In the genomic region with DNA sequence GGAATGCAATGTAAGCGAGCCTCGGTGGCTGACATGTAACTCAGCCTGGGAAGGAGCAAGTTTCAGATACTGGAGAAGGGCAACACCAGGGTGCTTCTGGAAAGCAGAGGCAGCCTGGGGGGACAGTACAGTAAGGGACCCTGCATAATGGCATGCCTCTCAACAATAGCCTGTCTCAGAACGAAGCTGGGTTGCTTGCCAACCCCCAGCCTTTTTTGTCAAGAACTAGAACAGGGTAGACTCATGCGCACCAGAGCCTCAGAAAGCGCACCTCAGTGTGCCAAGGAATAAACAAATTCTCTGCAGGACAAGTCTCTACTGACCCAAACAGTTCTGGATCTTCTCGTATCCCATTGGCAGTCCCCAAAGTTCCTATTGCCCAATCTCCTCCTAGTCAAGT, we compare ENCODE assay signal across 20 mouse cellular contexts. TPM values are rescaled to one million over a fixed set of nuclear protein-coding genes. Genes with fewer than 3 reads are reported as not detected.
DNase-seq lines count a peak whose midpoint lies in the region; ATAC-seq and TF ChIP-seq lines count a peak whose summit lies in the region.
"Had no signal": no experiment of that assay in that cellular context is flagged by ENCODE, and none has a peak within 500 bp of the region (broad histone marks: within the 10 kb centered on the region; RNA-seq: fewer than 3 reads in every experiment).

No protein-coding gene starts in this region.

- WGBS in cerebellum, adult 2 months = 66% methylated on average over 6 of the region's 6 CpGs
- WGBS in heart, adult 2 months = 74% methylated on average over 6 of the region's 6 CpGs
- WGBS in heart, embryonic 11.5 days (ENCODE audit: insufficient replicate concordance) = 75% methylated on average over 6 of the region's 6 CpGs
- WGBS in lung, embryonic 15.5 days = 68% methylated on average over 6 of the region's 6 CpGs
- 70% methylated on average over 6 of the region's 6 CpGs for WGBS in neural tube, embryonic 15.5 days

- TF ChIP-seq POLR2A in cerebellum, adult 2 months (IDR thresholded peaks at IDR 0.05; ENCODE audit: borderline replicate concordance, insufficient read depth, low read length) = no peak
- TF ChIP-seq POLR2A in heart, adult 2 months (IDR thresholded peaks at IDR 0.05; ENCODE audit: insufficient read depth, low read depth, low read length) = no peak

- H3K79me2 ChIP-seq in heart, adult 2 months (replicated peaks; ENCODE audit: control insufficient read depth, insufficient read depth, low read length) = no peaks in the 10 kb centered on the region

- no peak overlapping the region for H3K9ac ChIP-seq in heart, adult 2 months (ENCODE audit: low read depth, low read length)
- no peak overlapping the region for H3K9ac ChIP-seq in heart, embryonic 11.5 days (ENCODE audit: low read depth, low read length)
- H3K9ac ChIP-seq in lung, embryonic 15.5 days = no peak overlapping the region
- H3K9ac ChIP-seq in neural tube, embryonic 15.5 days (replicated peaks) = no peak overlapping the region
- H3K9ac ChIP-seq: limb, embryonic 15.5 days had no signal

- H3K27me3 ChIP-seq in cerebellum, adult 2 months (ENCODE audit: control insufficient read depth, insufficient read depth, low read length) = no peaks in the 10 kb centered on the region
- no peaks in the 10 kb centered on the region for H3K27me3 ChIP-seq in heart, adult 2 months (ENCODE audit: control insufficient read depth, insufficient read depth, low read length)
- no peaks in the 10 kb centered on the region for H3K27me3 ChIP-seq in heart, embryonic 11.5 days (ENCODE audit: control insufficient read depth, insufficient read depth, low read length)
- H3K27me3 ChIP-seq in lung, embryonic 15.5 days = no peaks in the 10 kb centered on the region
- 0 out of 2 replicates have a peak, but pooled peaks cover 2% of the 10 kb centered on the region for H3K27me3 ChIP-seq in neural tube, embryonic 15.5 days (replicated peaks)
- H3K27me3 ChIP-seq: limb, embryonic 15.5 days had no signal

- H3K36me3 ChIP-seq in heart, adult 2 months (ENCODE audit: control insufficient read depth, insufficient read depth, low read length) = no peaks in the 10 kb centered on the region
- H3K36me3 ChIP-seq in heart, embryonic 11.5 days (ENCODE audit: control insufficient read depth, insufficient read depth, low read length) = no peaks in the 10 kb centered on the region
- H3K36me3 ChIP-seq in lung, embryonic 15.5 days = no peaks in the 10 kb centered on the region
- no peaks in the 10 kb centered on the region for H3K36me3 ChIP-seq in neural tube, embryonic 15.5 days
- H3K36me3 ChIP-seq: G1E; limb, embryonic 15.5 days had no signal

- intact Hi-C loops in heart, adult 2 months (cut with DNase I) = no loop called here

- H3K4me3 ChIP-seq in cerebellum, adult 2 months (replicated peaks; ENCODE audit: insufficient read depth, low read depth, low read length) = no peak overlapping the region
- H3K4me3 ChIP-seq in heart, adult 2 months = no peak overlapping the region
- no peak overlapping the region for H3K4me3 ChIP-seq in heart, embryonic 11.5 days (ENCODE audit: low read depth, low read length)
- no peak overlapping the region for H3K4me3 ChIP-seq in lung, embryonic 15.5 days
- H3K4me3 ChIP-seq in neural tube, embryonic 15.5 days (replicated peaks) = no peak overlapping the region
- H3K4me3 ChIP-seq: limb, embryonic 15.5 days; myocyte had no signal

- H3K4me2 ChIP-seq in heart, embryonic 11.5 days = no peak overlapping the region
- H3K4me2 ChIP-seq in lung, embryonic 15.5 days = no peak overlapping the region
- no peak overlapping the region for H3K4me2 ChIP-seq in neural tube, embryonic 15.5 days
- H3K4me2 ChIP-seq: limb, embryonic 15.5 days; midbrain, embryonic 11.5 days had no signal

- TF ChIP-seq CTCF in cerebellum, adult 2 months (IDR thresholded peaks at IDR 0.05; ENCODE audit: borderline replicate concordance, insufficient read depth, low read depth, low read length) = no peak
- no peak for TF ChIP-seq CTCF in heart, adult 2 months (IDR thresholded peaks at IDR 0.05)

- H3K4me1 ChIP-seq in cerebellum, adult 2 months (ENCODE audit: control insufficient read depth, insufficient read depth, low read length) = peaks cover 31% of the 10 kb centered on the region
- H3K4me1 ChIP-seq in heart, adult 2 months (ENCODE audit: control insufficient read depth, insufficient read depth, low read length) = peaks cover 7% of the 10 kb centered on the region
- H3K4me1 ChIP-seq in heart, embryonic 11.5 days (ENCODE audit: control insufficient read depth, insufficient read depth, low read length) = no peaks in the 10 kb centered on the region; the same call in 1 of the 2 replicates
- peaks cover 20% of the 10 kb centered on the region for H3K4me1 ChIP-seq in lung, embryonic 15.5 days
- peaks cover 26% of the 10 kb centered on the region for H3K4me1 ChIP-seq in neural tube, embryonic 15.5 days

- ATAC-seq in cerebellum, adult (ENCODE audit: insufficient number of reproducible peaks, low FRiP score, low TSS enrichment) = no peak
- ATAC-seq in heart, embryonic 11.5 days (replicated peaks; ENCODE audit: insufficient number of reproducible peaks, low FRiP score, low TSS enrichment) = no peak
- ATAC-seq in lung, embryonic 15.5 days (ENCODE audit: borderline replicate concordance, extremely low read depth, low FRiP score, low TSS enrichment) = no peak
- no peak for ATAC-seq in neural tube, embryonic 15.5 days (ENCODE audit: low FRiP score)
- ATAC-seq: CD4-positive, CD25-positive, alpha-beta regulatory T cell, adult 4 months had no signal

- H3K27ac ChIP-seq in cerebellum, adult 2 months (ENCODE audit: insufficient read depth, low read length) = 0 out of 2 replicates have a peak overlapping the region, but pooled peaks have one; percentile 34
- peak overlapping the region; percentile 61 for H3K27ac ChIP-seq in heart, adult 2 months
- no peak overlapping the region for H3K27ac ChIP-seq in heart, embryonic 11.5 days (ENCODE audit: low read depth, low read length)
- peak overlapping the region; percentile 24; the same call in 1 of the 2 replicates for H3K27ac ChIP-seq in lung, embryonic 15.5 days
- H3K27ac ChIP-seq in neural tube, embryonic 15.5 days (replicated peaks) = peak overlapping the region; percentile 64
- H3K27ac ChIP-seq: limb, embryonic 15.5 days had no signal

- no peaks in the 10 kb centered on the region for H3K9me3 ChIP-seq in heart, embryonic 11.5 days (replicated peaks; ENCODE audit: control insufficient read depth, low read length)
- no peaks in the 10 kb centered on the region for H3K9me3 ChIP-seq in lung, embryonic 15.5 days
- H3K9me3 ChIP-seq in neural tube, embryonic 15.5 days (replicated peaks) = no peaks in the 10 kb centered on the region
- H3K9me3 ChIP-seq: limb, embryonic 15.5 days had no signal

- no peak for TF ChIP-seq EP300 in heart, adult 2 months (IDR thresholded peaks at IDR 0.05; ENCODE audit: insufficient read depth, low read depth, low read length)

- DNase-seq in cerebellum, adult 2 months = no peak
- no peak for DNase-seq in heart, adult 2 months
- no peak for DNase-seq in lung, postnatal 25 days (ENCODE audit: low spot score)
- no peak for DNase-seq in cerebellum, postnatal 36 days
- DNase-seq: adrenal gland, postnatal 36 days; cerebellum, postnatal 10 days; gastrocnemius, postnatal 10 days; heart, postnatal 10 days; kidney, adult 2 months; kidney, postnatal 36 days; lung, postnatal 4 days had no signal

RNA-seq across cellular contexts. Expression of a gene that starts 43.5 kb away (rescaled TPM):
- 54.4 TPM in 2 replicates for polyA plus RNA-seq in cerebellum, adult 2 months (2012; rRNA removed)
- 1 to 10 TPM; 6.4 to 8.8 TPM for total RNA-seq in heart, adult 2 months (2021)
- 4.0 and 6.6 TPM in 2 replicates for polyA plus RNA-seq in heart, adult 2 months (2012; rRNA removed)
- 4.5 and 5.7 TPM in 2 replicates for polyA plus RNA-seq in heart, embryonic 11.5 days (2014; fragmentation: Nextera tagmentation; extraction: Ambion mirVana)
- polyA plus RNA-seq in lung, embryonic 15.5 days (2015; fragmentation: Nextera tagmentation; extraction: Ambion mirVana) = 14.0 and 15.8 TPM in 2 replicates
- 4.0 and 4.8 TPM in 2 replicates for polyA plus RNA-seq in neural tube, embryonic 15.5 days (2015; fragmentation: Nextera tagmentation; extraction: Ambion mirVana)
- polyA plus RNA-seq: G1E had no signal
